Comparison of ENCODE assay signal across 8 mouse cellular contexts in the genomic region with DNA sequence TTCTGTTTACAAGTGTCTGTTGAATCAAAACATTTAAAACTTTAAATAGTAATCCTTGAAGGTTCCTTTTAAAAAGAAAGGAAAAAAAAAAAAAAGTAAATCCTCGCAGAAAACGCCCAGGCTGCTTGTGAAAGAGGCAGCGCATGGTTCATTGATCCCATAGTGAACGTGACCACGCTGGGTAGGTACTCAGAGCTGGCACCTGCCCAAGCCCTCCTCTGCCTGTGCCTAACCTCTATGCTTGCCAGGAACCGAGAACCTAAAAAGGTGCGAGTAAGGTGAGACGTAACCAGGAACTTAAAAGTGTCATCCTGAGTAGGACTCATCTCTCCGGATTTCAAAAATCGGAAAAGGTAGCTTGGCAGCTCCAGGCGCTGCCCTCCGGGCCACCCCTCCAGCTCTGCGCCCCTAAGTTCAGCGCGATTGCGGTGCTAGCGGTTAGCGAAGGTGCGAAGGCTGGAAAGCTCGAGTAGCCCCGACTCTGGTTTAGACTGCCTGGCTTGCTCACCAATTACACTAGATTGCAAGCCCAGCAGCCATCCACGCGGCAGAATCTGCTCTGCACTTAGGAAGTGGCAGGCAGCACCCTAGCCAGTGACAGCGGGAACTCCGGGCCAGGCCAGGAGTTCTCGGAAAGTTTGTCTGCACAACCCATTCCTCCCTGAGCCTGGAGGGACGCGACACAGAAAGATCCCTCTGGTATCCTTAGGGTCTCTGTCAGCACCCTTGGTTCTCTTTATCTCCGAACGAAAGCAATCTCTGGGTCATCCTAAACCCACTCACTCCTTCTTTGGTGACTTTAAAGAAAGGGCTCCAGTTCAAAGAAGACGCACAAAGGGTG. TPM values are rescaled to one million over a fixed set of nuclear protein-coding genes. Genes with fewer than 3 reads are reported as not detected.
DNase-seq lines count a peak whose midpoint lies in the region; ATAC-seq lines count a peak whose summit lies in the region.

No protein-coding gene starts in this region.

- peak overlapping the region; percentile 45 for H3K4me3 ChIP-seq in forebrain, embryonic 10.5 days
- H3K4me3 ChIP-seq in hindbrain, embryonic 16.5 days (ENCODE audit: low read length): peak overlapping the region; percentile 20
- H3K4me3 ChIP-seq in liver, embryonic 11.5 days (ENCODE audit: low read depth, low read length): peak overlapping the region; percentile 39
- peak overlapping the region; percentile 19 for H3K4me3 ChIP-seq in midbrain, embryonic 15.5 days

- DNase-seq in frontal cortex, postnatal 10 days (ENCODE audit: low spot score in 2 of 2): no peak
- peak; percentile 48 for DNase-seq in ES-CJ7 (ENCODE audit: low read depth, low spot score)
- DNase-seq in forebrain, embryonic 10.5 days (ENCODE audit: extremely low spot score, low spot score): peak; percentile 50
- DNase-seq in liver, embryonic 11.5 days (ENCODE audit: low spot score): peak; percentile 42
- DNase-seq in testis, postnatal 14 days (ENCODE audit: low spot score): peak; percentile 23

- no peaks in the 10 kb centered on the region for H3K9me3 ChIP-seq in forebrain, embryonic 10.5 days
- H3K9me3 ChIP-seq in hindbrain, embryonic 16.5 days (ENCODE audit: control insufficient read depth, low read length): no peaks in the 10 kb centered on the region
- H3K9me3 ChIP-seq in liver, embryonic 11.5 days (ENCODE audit: control insufficient read depth, low read length): no peaks in the 10 kb centered on the region
- H3K9me3 ChIP-seq in midbrain, embryonic 15.5 days: no peaks in the 10 kb centered on the region

- no peak overlapping the region for H3K9ac ChIP-seq in hindbrain, embryonic 16.5 days (ENCODE audit: low read depth, low read length)
- no peak overlapping the region for H3K9ac ChIP-seq in liver, embryonic 11.5 days (ENCODE audit: low read depth, low read length)
- H3K9ac ChIP-seq in midbrain, embryonic 15.5 days: no peak overlapping the region

- H3K27ac ChIP-seq in forebrain, embryonic 10.5 days: no peak overlapping the region
- H3K27ac ChIP-seq in hindbrain, embryonic 16.5 days (ENCODE audit: low read depth, low read length): no peak overlapping the region
- no peak overlapping the region for H3K27ac ChIP-seq in liver, embryonic 11.5 days (ENCODE audit: low read depth, low read length)
- no peak overlapping the region for H3K27ac ChIP-seq in midbrain, embryonic 15.5 days

- H3K36me3 ChIP-seq in forebrain, embryonic 10.5 days (replicated peaks): no peaks in the 10 kb centered on the region
- no peaks in the 10 kb centered on the region for H3K36me3 ChIP-seq in hindbrain, embryonic 16.5 days (ENCODE audit: control insufficient read depth, insufficient read depth, low read length)
- no peaks in the 10 kb centered on the region for H3K36me3 ChIP-seq in liver, embryonic 11.5 days (ENCODE audit: control insufficient read depth, insufficient read depth, low read length)
- H3K36me3 ChIP-seq in midbrain, embryonic 15.5 days (replicated peaks): no peaks in the 10 kb centered on the region

- H3K4me2 ChIP-seq in hindbrain, embryonic 16.5 days (ENCODE audit: low read length): peak overlapping the region; percentile 45
- peak overlapping the region; percentile 50 for H3K4me2 ChIP-seq in liver, embryonic 11.5 days
- peak overlapping the region; percentile 43 for H3K4me2 ChIP-seq in midbrain, embryonic 15.5 days

- WGBS in forebrain, embryonic 10.5 days: under 1% methylated on average over 31 of the region's 31 CpGs
- WGBS in hindbrain, embryonic 16.5 days: 1% methylated on average over 31 of the region's 31 CpGs
- WGBS in liver, embryonic 11.5 days: 4% methylated on average over 31 of the region's 31 CpGs
- 1% methylated on average over 31 of the region's 31 CpGs for WGBS in midbrain, embryonic 15.5 days

- peaks cover 46% of the 10 kb centered on the region for H3K4me1 ChIP-seq in forebrain, embryonic 10.5 days
- H3K4me1 ChIP-seq in hindbrain, embryonic 16.5 days (ENCODE audit: control insufficient read depth, insufficient read depth, low read depth, low read length): peaks cover 18% of the 10 kb centered on the region
- peaks cover 5% of the 10 kb centered on the region for H3K4me1 ChIP-seq in liver, embryonic 11.5 days (replicated peaks; ENCODE audit: control insufficient read depth, insufficient read depth, low read length)
- H3K4me1 ChIP-seq in midbrain, embryonic 15.5 days: peaks cover 22% of the 10 kb centered on the region

- 0 out of 2 replicates have a peak, but pooled peaks have one; percentile 9 for ATAC-seq in frontal cortex, adult (ENCODE audit: low TSS enrichment)
- ATAC-seq in hindbrain, embryonic 16.5 days: no peak
- no peak for ATAC-seq in liver, embryonic 11.5 days (replicated peaks; ENCODE audit: low FRiP score)
- no peak for ATAC-seq in midbrain, embryonic 15.5 days (replicated peaks)

- peaks cover 97% of the 10 kb centered on the region for H3K27me3 ChIP-seq in forebrain, embryonic 10.5 days (ENCODE audit: poor library complexity, severe bottlenecking)
- H3K27me3 ChIP-seq in hindbrain, embryonic 16.5 days (replicated peaks; ENCODE audit: control insufficient read depth, insufficient read depth, low read length): peaks cover 21% of the 10 kb centered on the region
- peaks cover 32% of the 10 kb centered on the region for H3K27me3 ChIP-seq in liver, embryonic 11.5 days (replicated peaks; ENCODE audit: control insufficient read depth, insufficient read depth, low read length)
- peaks cover 53% of the 10 kb centered on the region for H3K27me3 ChIP-seq in midbrain, embryonic 15.5 days (replicated peaks)

RNA-seq across cellular contexts. Expression of a gene that starts 1.3 kb away (rescaled TPM):
- polyA plus RNA-seq in forebrain, embryonic 10.5 days (2016; fragmentation: Nextera tagmentation; extraction: Ambion mirVana): 0.73 and 1.2 TPM in 2 replicates
- 0.36 and 1.0 TPM in 2 replicates for polyA plus RNA-seq in hindbrain, embryonic 16.5 days (2015; fragmentation: Nextera tagmentation; extraction: Ambion mirVana)
- 0.62 and 0.97 TPM in 2 replicates for polyA plus RNA-seq in liver, embryonic 11.5 days (2014; fragmentation: Nextera tagmentation; extraction: Ambion mirVana)
- 0.52 and 1.2 TPM in 2 replicates for polyA plus RNA-seq in midbrain, embryonic 15.5 days (2015; fragmentation: Nextera tagmentation; extraction: Ambion mirVana)

Comparison
In these comparisons a context has a peak if more than half of its experiments do, and no peak if none do; other contexts are left out.
1. DNase-seq: peak in ES-CJ7 (single experiment), forebrain, embryonic 10.5 days (single experiment), liver, embryonic 11.5 days (single experiment) and testis, postnatal 14 days (single experiment); none in frontal cortex, postnatal 10 days (0 of 2).
2. Peak in every context shown above with its lines, with median percentiles within 50 percentile points of each other: H3K4me3 ChIP-seq and H3K4me2 ChIP-seq.